Mouse (Mus musculus): ENCODE measurements around the gene Serpina3k.

DNA sequence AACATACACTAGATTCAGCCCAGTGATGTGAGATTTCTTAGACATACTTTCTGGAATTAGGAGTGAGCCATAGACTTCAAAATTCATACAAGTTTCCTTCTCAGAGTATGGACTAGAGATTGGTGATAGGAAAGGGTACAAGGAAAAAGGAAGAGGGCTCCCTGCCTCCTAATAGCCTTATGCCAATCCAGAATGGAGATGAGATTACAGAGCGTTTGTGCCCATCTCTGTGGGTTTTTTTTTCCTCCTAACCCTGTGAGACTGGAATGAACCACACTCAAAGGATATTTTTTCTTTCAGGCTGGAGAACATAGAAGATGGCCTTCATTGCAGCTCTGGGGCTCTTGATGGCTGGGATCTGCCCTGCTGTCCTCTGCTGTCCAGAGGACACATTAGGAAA lies 24.0 kb upstream of the Serpina3k start, which contains the start of gene Serpina3j:
- TF ChIP-seq CTCF (IDR thresholded peaks at IDR 0.05; ENCODE audit: low read depth, low read length) = no peak
- TF ChIP-seq POLR2A (IDR thresholded peaks at IDR 0.05; ENCODE audit: extremely low read depth, insufficient read depth, low read length) = no peak
